Mouse (Mus musculus) left cerebral cortex, adult 9 months (tissue): ENCODE measurements around the gene Zbtb38.
"Not testable (repeated sequence)": the region's sequence is repeated elsewhere in the genome, so short reads cannot be mapped to it uniquely, and the experiment has no call there.

Source experiments
- DNase-seq, 2 experiments: peaks; one replicate each; pipeline ENCODE4 v3.0.0; 2022; ENCODE audit warnings: low spot score in 2 of 2

The Zbtb38 gene

DNA sequence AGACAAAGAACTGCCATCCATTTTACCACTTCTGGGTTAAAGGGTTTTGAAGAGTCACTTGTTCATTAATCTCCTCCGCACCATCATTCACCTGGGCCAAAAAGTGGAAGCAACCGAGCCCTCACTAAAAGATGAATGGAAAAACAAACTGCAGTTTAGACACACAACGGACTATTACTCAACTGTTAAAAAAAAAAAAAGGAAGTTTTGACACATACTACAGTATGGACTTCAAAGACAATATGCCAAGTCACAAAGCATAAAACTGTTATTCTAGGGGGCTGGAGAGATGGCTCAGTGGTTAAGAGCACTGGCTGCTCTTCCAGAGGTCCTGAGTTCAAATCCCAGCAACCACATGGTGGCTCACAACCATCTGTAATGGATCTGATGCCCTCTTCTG lies 108.6 kb downstream of the Zbtb38 start:
- DNase-seq, result not testable (repeated sequence)

DNA sequence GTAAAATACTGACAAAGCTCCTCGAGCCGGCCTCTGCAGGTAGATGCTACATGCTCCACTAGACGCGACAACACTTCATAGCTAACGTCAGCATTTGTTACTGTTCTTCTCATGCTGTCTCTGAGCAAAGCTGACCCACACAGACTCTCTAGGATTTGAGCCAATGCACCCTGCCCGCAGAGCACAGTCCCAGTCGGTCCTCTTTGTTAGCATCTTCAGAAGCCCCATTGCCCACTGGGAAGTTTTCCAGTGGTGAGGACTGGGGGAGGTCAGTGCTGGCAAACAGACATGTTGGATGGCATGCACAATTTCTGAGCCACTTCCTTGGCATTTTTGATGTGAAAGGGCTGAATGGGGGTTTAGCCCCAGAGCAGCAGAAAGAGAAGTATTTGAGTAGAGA lies 113.2 kb downstream of the Zbtb38 start:
- peak in 1 of 2 experiments; percentile 28 for DNase-seq

DNA sequence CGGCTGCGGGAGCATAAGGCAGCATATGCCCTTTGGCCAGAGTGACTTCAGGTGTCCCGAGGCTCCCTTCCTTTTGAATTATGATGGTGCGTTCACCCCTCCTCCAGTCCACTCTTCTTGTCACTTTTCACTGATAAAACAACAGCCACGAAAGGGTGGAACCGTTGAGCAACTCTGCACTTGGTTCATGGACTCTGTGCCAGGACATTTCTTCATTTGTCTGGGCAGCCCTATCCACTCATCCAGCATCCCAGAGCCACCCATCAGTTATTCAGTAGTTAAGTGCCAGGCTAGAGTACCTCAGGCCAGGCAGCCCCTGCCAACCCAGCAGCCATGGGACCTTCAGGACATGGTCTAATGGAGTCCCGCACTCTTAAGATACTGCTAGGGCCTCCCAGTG lies 114.1 kb downstream of the Zbtb38 start:
- no peak for DNase-seq

DNA sequence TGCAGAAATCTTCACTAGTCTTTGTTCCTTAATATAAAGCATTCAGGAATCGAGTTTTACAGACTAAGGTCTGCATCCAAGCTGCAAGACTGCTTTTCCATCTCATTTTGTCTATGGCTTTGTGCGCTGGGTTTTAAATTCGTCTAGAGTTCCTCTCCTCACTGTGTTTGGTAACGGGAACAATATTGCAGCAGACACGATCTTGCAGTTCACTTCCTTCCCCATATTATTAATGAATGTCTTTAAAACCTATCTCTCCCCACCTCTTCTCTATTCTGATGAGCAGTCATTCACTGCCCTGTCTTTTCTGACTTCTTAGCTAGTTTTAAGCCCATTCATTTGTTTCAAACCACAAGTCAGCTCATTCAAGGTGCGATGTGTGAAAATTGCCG lies 115.5 kb downstream of the Zbtb38 start:
- no peak for DNase-seq

DNA sequence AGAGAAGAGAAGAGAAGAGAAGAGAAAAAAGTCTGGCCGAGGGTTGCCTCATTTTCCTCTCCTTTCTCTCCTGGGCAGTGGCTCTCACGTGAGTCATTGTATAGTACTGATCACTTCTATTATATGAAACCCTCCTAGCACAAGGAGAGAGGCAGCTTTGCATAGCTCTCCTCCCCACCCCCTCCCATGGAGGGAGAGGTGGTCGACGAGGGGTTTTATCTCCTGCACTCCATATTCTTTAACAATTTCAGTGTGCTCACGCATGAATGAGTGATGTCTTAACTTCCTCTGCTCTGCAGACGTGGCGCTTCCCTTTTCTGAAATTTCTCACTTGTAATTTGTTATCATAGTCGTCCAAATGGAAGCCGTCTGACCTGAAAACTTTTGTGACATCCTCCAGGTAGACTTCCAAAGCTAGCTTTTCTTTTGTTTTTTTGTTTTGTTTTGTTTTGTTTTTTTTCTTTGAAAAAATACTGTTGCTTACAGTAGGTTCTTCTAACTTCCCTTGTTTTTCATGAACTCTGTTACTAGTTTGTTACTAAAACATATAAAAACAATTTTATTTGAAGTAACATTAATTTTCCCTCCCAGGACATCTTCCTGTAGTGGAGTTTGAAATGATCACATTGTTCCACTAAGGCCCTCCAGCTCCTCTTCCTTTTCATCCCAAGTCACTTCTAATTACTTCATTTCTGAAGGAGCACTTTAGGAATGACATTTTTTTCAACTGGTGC lies 116.0 kb downstream of the Zbtb38 start:
- DNase-seq, result no peak

DNA sequence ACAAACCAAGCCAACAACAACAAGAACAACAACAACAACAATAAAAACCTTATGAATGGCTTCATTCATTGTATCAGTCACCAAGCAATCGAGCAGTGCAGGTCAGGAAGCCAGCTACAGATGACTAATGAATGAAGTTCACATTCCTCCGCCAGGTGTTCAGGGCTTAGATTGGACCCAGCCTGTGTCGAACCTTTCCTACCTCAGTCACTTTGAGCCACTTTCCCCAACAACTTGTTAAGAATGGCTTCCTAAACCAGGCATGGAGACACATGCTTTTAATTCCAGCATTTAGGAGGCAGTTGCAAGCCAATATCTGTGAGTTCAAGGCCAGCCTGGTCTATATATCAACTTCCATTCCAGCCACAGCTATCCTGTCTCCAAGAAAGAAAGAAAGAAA lies 116.7 kb downstream of the Zbtb38 start:
- no peak for DNase-seq

DNA sequence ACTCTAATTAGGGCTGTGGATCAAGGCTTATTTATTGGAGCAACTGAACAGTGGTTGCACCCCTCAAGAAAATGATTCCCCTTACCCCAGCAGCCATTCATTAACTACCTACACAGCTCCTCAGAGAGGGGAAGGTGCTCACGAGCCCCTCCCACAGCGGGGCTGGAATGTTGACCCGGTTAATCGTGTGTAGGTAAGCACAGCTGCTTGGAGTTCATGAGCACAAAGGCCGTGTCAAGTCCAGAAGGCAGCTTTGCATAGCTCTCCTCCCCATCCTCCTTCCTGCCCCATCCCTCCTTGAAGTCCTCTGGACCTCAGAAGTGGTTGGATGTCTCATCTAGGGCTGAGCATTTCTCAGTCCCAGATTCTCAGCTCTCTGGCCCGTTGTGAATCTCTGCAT lies 117.5 kb downstream of the Zbtb38 start:
- no peak for DNase-seq

DNA sequence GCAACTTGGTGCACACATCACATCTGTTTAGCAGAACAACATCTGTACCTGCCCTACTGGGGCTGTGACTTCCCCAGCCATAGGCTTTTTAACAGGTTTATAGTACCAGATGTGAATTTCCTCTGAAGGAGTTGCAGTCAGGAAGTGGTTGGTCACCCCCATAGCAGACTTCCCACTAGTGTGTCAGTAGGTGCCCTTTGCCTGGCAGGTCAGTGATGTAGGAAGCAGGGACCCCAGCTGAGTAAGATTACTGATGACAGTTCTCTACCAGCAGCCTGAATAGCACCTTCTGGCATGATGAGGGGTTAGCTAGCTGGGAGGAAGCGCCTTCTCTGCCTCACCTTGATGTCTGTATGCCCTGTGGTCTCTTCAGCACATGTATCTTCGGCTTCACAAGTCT lies 118.9 kb downstream of the Zbtb38 start:
- DNase-seq, result no peak
